Mouse (Mus musculus): ENCODE measurements around the gene Evl.

Gene Evl

GRCm38 (mm10) chr12:108591586-108591985 is 37.1 kb downstream of the Evl start:
- DNase-seq = no peak

GRCm38 (mm10) chr12:108592866-108593265 is 38.3 kb downstream of the Evl start:
- no peak for DNase-seq

GRCm38 (mm10) chr12:108600864-108601263 is 46.3 kb downstream of the Evl start:
- no peak for DNase-seq

- DNase-seq = no peak
Measured at GRCm38 (mm10) chr12:108601326-108601725, 46.8 kb downstream of the Evl start.

GRCm38 (mm10) chr12:108604546-108604945 is 50.0 kb downstream of the Evl start:
- DNase-seq = no peak

GRCm38 (mm10) chr12:108605521-108606281 is 51.2 kb downstream of the Evl start:
- no peak for DNase-seq

GRCm38 (mm10) chr12:108606321-108606720 is 51.8 kb downstream of the Evl start:
- DNase-seq = no peak

- DNase-seq = no peak
Measured at GRCm38 (mm10) chr12:108609446-108609845, 54.9 kb downstream of the Evl start.

GRCm38 (mm10) chr12:108610255-108610654 is 55.7 kb downstream of the Evl start:
- no peak for DNase-seq

- DNase-seq = peak; percentile 55 to 73
Measured at GRCm38 (mm10) chr12:108613081-108613480, 58.6 kb downstream of the Evl start.

- no peak for DNase-seq
Measured at GRCm38 (mm10) chr12:108617511-108617910, 63.0 kb downstream of the Evl start.

- DNase-seq = peak; percentile 52 to 65
Measured at GRCm38 (mm10) chr12:108619853-108620416, 65.4 kb downstream of the Evl start.

GRCm38 (mm10) chr12:108622406-108622805 is 67.9 kb downstream of the Evl start:
- DNase-seq = peak in 1 of 2 experiments; percentile 18

- DNase-seq = no peak
Measured at GRCm38 (mm10) chr12:108629556-108629955, 75.0 kb downstream of the Evl start.

GRCm38 (mm10) chr12:108630741-108631688 is 76.5 kb downstream of the Evl start:
- no peak for DNase-seq

- DNase-seq = no peak
Measured at GRCm38 (mm10) chr12:108632501-108632900, 78.0 kb downstream of the Evl start.

- no peak for DNase-seq
Measured at GRCm38 (mm10) chr12:108634031-108634430, 79.5 kb downstream of the Evl start.

GRCm38 (mm10) chr12:108635501-108635900 is 81.0 kb downstream of the Evl start:
- DNase-seq = no peak

- DNase-seq = no peak
Measured at GRCm38 (mm10) chr12:108637440-108637839, 82.9 kb downstream of the Evl start.

- no peak for DNase-seq
Measured at GRCm38 (mm10) chr12:108639126-108639525, 84.6 kb downstream of the Evl start.

- no peak for DNase-seq
Measured at GRCm38 (mm10) chr12:108642019-108642418, 87.5 kb downstream of the Evl start.

- DNase-seq = no peak
Measured at GRCm38 (mm10) chr12:108646234-108646633, 91.7 kb downstream of the Evl start.

- DNase-seq = no peak
Measured at GRCm38 (mm10) chr12:108647784-108648183, 93.3 kb downstream of the Evl start.

Data from cerebellum, postnatal 25 days (tissue).